Mouse (Mus musculus) spleen, adult 2 months (tissue): ENCODE measurements around the gene Lhfpl2. TPM values are rescaled to one million over a fixed set of nuclear protein-coding genes. Genes with fewer than 3 reads are reported as not detected.

Experiments
- DNase-seq, 2 experiments: peaks; one replicate each; pipeline versions ENCODE4 v3.0.0 to v3.0.0-alpha.2; 2012 to 2021; ENCODE audit warnings: low spot score in 2 of 2, low read depth in 1 of 2
- H3K27ac ChIP-seq: fragments of 200-500 bp; 2 replicates; pipeline ENCODE4 v1.5.1; 2012; ENCODE audit warnings: low read length, inconsistent platforms; ENCODE audit not compliant: insufficient read depth
- H3K27me3 ChIP-seq: fragments of 200-500 bp; 2 replicates; pipeline ENCODE4 v1.6.1; 2012; ENCODE audit warnings: mild to moderate bottlenecking, moderate library complexity, low read length, inconsistent platforms; ENCODE audit not compliant: control insufficient read depth, insufficient read depth
- H3K36me3 ChIP-seq: fragments of 200-500 bp; 2 replicates; pipeline ENCODE4 v1.6.1; 2012; ENCODE audit warnings: mild to moderate bottlenecking, low read length, inconsistent platforms; ENCODE audit not compliant: control insufficient read depth, insufficient read depth
- H3K4me1 ChIP-seq: fragments of 200-500 bp; 2 replicates; pipeline ENCODE4 v1.6.1; 2011; ENCODE audit warnings: inconsistent platforms; ENCODE audit not compliant: control insufficient read depth, insufficient read depth, insufficient read length
- H3K4me3 ChIP-seq: fragments of 200-500 bp; 2 replicates; pipeline ENCODE4 v1.5.1; 2011; ENCODE audit warnings: mild to moderate bottlenecking, inconsistent platforms; ENCODE audit not compliant: insufficient read depth, insufficient read length; ENCODE audit errors: extremely low read depth
- CTCF ChIP-seq: fragments of 200-500 bp; IDR thresholded peaks from 2 replicates; pipeline ENCODE4 v1.5.1; 2011; ENCODE audit warnings: mild to moderate bottlenecking, inconsistent platforms; ENCODE audit not compliant: insufficient read depth, insufficient read length, insufficient replicate concordance; ENCODE audit errors: extremely low read depth
- POLR2A ChIP-seq: fragments of 200-500 bp; IDR thresholded peaks from 2 replicates; pipeline ENCODE4 v1.6.1; 2011; ENCODE audit warnings: low read depth, low read length, inconsistent platforms
- WGBS: fragments of 180-500 bp; shearing (Covaris S2); methylation state at CpG from one replicate; pipeline ENCODE4 v1.1.7; 2018; 5-methylcytosine and 5-hydroxymethylcytosine counted together
- polyA plus RNA-seq: library from polyadenylated mRNA; depleted of rRNA; stranded (reverse); fragments of >200 nt; gene quantifications from 2 replicates; pipeline ENCODE4 v1.2.3, GENCODE M21; 2012

Lhfpl2 gene
- polyA plus RNA-seq, 1 experiment = 4.8 TPM

GRCm38 (mm10) chr13:94065276-94066050 is 7.9 kb downstream of the Lhfpl2 start:
- 74% methylated on average over 11 of the region's 11 CpGs for WGBS
- H3K36me3 ChIP-seq = no peaks in the 10 kb centered on the region
- H3K27ac ChIP-seq = no peak overlapping the region
- H3K4me3 ChIP-seq = no peak overlapping the region
- peaks cover 5% of the 10 kb centered on the region; the same call in 1 of the 2 replicates for H3K27me3 ChIP-seq
- peaks cover 2% of the 10 kb centered on the region; the same call in 1 of the 2 replicates for H3K4me1 ChIP-seq
- no peak for DNase-seq
- TF ChIP-seq POLR2A (no peak), CTCF (no peak)

- Histone ChIP-seq H3K27ac (no peak overlapping the region), H3K4me1 (peaks cover 2% of the 10 kb centered on the region; the same call in 1 of the 2 replicates), H3K27me3 (peaks cover 5% of the 10 kb centered on the region; the same call in 1 of the 2 replicates), H3K4me3 (no peak overlapping the region), H3K36me3 (no peaks in the 10 kb centered on the region)
- DNase-seq = no peak
- 90% methylated on average over 5 of the region's 5 CpGs for WGBS
- TF ChIP-seq POLR2A (no peak), CTCF (no peak)
Observed at GRCm38 (mm10) chr13:94066626-94067275, 9.2 kb downstream of the Lhfpl2 start.

- no peak for DNase-seq
- TF ChIP-seq CTCF (no peak), POLR2A (no peak)
- Histone ChIP-seq H3K36me3 (no peaks in the 10 kb centered on the region), H3K27me3 (no peaks in the 10 kb centered on the region), H3K4me1 (0 out of 2 replicates have a peak, but pooled peaks cover 2% of the 10 kb centered on the region), H3K4me3 (no peak overlapping the region), H3K27ac (no peak overlapping the region)
- 97% methylated on average over 1 of the region's 1 CpGs for WGBS
Observed at GRCm38 (mm10) chr13:94068308-94068707, 10.7 kb downstream of the Lhfpl2 start.

GRCm38 (mm10) chr13:94069421-94070307 is 12.1 kb downstream of the Lhfpl2 start:
- Histone ChIP-seq H3K4me1 (peaks cover 5% of the 10 kb centered on the region; the same call in 1 of the 2 replicates), H3K4me3 (no peak overlapping the region), H3K27me3 (no peaks in the 10 kb centered on the region), H3K27ac (no peak overlapping the region), H3K36me3 (no peaks in the 10 kb centered on the region)
- no peak for TF ChIP-seq POLR2A
- TF ChIP-seq CTCF = no peak
- no peak for DNase-seq
- 88% methylated on average over 16 of the region's 16 CpGs for WGBS

- no peak overlapping the region for H3K4me3 ChIP-seq
- no peaks in the 10 kb centered on the region for H3K27me3 ChIP-seq
- H3K27ac ChIP-seq = no peak overlapping the region
- H3K4me1 ChIP-seq = peaks cover 5% of the 10 kb centered on the region; the same call in 1 of the 2 replicates
- TF ChIP-seq POLR2A = no peak
- TF ChIP-seq CTCF = no peak
- H3K36me3 ChIP-seq = no peaks in the 10 kb centered on the region
- 97% methylated on average over 3 of the region's 3 CpGs for WGBS
- DNase-seq = no peak
Observed at GRCm38 (mm10) chr13:94070308-94070619, 12.7 kb downstream of the Lhfpl2 start.

- 70% methylated on average over 3 of the region's 3 CpGs for WGBS
- no peak overlapping the region for H3K4me3 ChIP-seq
- no peaks in the 10 kb centered on the region for H3K36me3 ChIP-seq
- no peak for DNase-seq
- H3K27ac ChIP-seq = no peak overlapping the region
- TF ChIP-seq POLR2A (no peak), CTCF (no peak)
- no peaks in the 10 kb centered on the region for H3K27me3 ChIP-seq
- H3K4me1 ChIP-seq = peaks cover 4% of the 10 kb centered on the region; the same call in 1 of the 2 replicates
Observed at GRCm38 (mm10) chr13:94070927-94071326, 13.3 kb downstream of the Lhfpl2 start.
